Mouse (Mus musculus) gonadal fat pad, adult 2 months (tissue): ENCODE measurements around the gene Filip1. TPM values are rescaled to one million over a fixed set of nuclear protein-coding genes. Genes with fewer than 3 reads are reported as not detected.
"Not testable (repeated sequence)": the region's sequence is repeated elsewhere in the genome, so short reads cannot be mapped to it uniquely, and the experiment has no call there.

Experiments used
- DNase-seq: peaks from one replicate; pipeline ENCODE4 v3.0.0-alpha.2; 2012; ENCODE audit warnings: low read depth
- polyA plus RNA-seq: library from polyadenylated mRNA; depleted of rRNA; stranded (reverse); fragments of >200 nt; gene quantifications from 2 replicates; pipeline ENCODE4 v1.2.3, GENCODE M21; 2012; rRNA removed

Gene Filip1
- polyA plus RNA-seq = 5.3 and 5.5 TPM in 2 replicates

DNA sequence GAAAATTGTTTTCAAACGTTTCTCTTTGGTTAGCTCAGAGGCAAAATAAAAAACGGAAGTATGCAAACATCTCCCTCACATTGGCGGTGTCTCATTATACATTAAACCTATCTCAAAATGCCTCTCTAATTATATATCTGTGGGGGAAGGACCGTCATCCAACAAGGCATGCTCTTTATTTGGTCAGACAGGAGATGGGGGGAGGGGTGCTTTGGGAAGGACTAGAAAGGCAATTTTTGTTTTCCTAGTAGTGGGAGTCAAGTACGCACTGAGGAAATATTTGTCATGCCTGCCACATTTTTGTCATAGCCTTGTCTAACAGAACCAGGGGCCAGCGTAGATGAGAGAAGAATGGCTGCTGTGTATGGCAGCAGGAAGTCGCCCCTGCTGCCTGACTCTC, at the start of gene Filip1:
Filip1 (minus strand) TSS at position 101 of the 400 bp plus-strand sequence.
- DNase-seq = no peak

DNA sequence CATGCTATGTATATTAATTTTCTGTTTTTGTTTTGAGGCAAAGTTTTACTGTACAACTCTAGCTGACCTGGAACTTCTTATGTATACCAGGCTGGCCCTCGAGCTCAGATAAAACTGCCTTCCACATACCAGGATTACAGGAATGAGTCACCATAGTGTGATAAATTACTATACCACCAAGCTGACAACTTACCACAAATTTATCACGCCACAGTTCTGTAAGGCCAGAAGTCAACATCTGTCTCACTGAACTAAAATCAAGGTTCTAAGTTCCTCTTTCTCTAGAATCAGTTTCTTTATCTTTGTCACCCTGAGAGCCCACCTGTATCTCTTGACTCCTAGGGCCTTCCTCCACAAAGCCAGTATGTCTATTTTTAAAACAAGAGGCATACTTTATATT, 45.0 kb upstream of the Filip1 start:
- DNase-seq = no peak

DNA sequence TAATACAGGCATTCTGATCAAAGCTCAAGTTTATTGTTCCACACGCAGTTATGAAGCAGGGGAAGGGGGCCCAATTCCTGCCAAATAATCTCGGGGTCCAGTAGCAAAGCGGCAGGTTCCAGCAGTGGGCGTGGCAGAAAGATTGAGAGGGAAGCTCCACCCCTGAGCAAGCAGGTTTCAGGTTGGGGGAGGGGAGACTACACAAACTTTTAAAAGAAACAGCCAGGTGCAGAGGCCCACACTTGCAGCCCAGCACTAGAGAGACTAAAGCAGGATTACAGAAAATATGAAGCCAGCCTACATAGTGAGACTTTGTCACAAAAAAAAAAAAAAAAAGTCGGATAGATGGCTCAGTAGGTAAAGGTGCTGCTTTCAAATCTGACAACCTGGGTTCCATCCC, 40.3 kb upstream of the Filip1 start:
- no peak for DNase-seq

DNA sequence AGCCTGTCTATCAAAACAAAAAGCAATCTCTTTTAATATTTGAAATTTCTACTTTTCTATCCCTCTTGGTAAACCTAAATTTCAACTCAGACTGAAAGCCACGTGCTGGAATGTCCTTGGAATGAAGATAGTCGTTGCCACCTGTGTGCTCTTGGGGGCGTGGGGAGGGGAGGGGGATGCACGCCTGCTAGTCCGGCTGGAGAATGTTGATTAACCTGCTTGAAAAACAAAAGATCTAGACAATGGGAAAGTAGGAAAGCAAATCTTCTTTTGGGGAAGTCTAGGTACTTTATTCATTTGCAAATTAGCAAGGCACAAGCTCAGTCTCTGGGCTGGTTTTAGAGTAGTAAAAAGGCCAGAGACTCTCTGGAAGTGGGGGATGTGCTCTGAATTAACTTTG, 36.6 kb upstream of the Filip1 start:
- not testable (repeated sequence) for DNase-seq

DNA sequence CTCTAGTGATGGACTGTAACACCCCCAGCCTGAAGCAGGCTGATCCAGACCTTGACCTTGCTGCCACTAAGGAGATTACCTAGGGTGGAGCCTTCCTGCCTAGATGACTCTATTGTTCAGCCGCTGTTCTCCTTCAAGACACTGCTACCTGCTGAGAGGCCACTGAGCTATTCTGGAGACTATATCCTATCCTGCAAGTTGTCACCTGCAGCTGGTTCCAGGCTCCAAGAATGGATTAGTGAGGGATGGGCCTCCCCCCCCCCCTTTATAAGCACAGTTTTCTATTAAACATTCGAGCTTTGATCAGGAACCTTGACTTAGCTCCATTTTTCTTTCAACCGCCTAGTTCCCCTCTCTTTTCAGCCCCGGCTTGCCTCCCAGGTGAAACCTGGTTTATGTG, 31.6 kb upstream of the Filip1 start:
- DNase-seq = not testable (repeated sequence)

DNA sequence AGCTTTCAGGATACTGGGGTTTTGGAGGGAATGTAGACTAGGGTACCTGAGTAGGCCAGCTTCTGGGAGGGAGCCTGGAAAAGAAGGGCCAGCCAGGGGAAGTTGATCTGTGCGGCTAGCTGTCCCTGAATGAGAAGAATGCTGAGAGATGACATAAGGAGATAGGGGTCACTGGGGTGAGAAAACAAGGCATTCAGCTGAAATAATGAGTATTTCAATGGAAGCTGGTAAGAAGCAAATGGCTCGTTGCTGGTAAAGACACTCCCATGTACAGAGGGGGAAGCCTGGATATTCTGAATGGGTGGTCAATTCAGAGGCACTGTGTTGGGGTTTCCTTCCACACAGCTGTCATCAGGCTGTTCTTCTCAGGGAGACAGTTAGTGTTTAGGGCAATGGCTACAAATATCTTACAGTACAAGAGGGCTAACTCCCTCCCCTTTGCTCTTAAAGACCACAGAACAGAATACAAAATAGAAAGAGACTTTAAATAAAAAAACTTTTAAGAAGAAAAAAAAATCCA, 26.7 kb upstream of the Filip1 start:
- no peak for DNase-seq

DNA sequence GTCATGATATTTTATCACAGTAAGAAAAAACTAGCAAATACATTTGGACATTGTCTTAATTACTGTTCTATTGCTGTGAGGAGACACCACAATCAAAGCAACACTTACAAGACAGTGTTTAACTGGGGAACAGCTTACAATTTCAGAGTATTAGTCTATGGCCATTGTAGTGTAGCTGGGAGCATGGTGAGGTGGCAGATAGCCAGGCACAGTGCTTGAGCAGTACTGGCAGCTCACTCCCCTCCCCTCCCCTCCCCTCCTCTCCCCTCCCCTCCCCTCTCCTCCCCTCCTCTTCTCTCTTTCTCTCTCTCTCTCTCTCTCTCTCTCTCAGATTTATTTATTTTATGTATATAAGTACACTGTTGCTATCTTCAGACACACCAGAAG, 25.3 kb upstream of the Filip1 start:
- DNase-seq = no peak

DNA sequence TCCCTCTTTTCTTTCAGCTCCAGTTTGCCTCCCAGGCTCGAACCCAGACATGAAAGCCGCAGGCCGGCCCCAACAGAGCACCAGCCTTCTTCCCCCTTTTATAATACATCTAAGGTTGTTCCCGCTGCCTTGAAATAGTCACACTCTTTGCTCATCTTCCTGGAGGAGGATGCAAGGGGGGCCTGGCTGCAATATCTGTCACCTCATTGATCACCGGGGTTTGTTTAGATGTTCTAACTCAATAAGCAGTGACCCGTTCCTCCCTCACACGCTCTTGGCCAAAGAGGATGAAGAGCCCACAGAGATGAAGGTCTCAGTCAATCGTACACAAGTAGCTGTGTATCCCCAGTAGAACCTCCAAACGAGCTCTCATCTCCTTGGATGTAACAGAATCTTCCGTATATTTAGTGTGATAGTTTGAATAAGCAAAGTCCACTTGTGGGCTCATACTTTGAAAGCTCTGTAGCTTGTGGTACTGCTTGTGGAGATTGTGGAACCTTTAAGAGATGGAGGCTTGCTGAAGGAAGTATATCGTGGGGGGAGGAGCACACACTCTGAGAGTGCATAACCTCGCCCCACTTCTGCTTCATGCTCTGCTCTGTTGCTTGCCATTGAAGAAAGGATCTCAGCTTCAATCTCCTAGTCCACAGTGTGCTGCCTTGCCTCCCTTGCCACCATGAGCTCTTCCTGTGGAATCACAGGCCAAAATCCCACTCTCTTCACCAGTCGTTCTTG, 24.8 kb upstream of the Filip1 start:
- no peak for DNase-seq

DNA sequence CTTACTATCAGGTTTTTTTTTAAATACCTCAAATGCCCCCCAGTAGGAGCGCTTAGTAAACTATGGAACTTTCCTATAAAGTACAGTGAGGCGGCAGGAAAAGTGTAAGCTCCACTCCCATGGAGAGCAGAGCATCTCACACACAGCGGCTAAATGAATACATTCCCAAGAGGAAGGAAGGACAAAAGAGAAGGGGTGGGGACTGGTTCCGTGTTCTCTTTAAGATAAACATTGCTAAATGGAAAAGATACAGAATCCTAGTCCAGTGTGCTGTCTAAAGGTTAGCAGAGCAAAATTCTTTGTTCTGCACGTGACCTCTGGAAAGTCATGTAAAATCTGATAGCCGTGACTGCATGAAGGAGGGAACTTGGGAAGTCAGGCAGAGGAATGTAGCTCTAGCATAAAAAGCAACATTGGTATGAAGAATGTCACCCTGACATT, 13.9 kb upstream of the Filip1 start:
- no peak for DNase-seq

DNA sequence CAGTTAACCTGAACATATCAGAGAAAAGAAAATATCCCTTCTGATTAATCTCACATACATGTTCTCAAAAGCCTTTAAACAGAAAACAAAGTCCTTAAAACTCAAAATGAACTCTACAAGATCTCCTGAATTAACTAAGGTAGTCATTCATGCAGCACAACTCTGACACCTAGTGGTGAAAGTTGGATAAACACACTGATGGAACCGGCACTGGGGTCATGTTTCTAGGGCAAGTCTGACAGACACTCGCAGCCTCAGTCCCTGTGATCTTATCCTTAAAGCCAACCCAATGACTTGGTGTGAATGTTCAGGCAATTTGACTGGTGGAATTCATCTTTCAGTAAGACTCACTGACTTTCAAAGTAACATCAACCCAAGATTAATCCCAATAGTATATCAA, 13.4 kb upstream of the Filip1 start:
- no peak for DNase-seq

DNA sequence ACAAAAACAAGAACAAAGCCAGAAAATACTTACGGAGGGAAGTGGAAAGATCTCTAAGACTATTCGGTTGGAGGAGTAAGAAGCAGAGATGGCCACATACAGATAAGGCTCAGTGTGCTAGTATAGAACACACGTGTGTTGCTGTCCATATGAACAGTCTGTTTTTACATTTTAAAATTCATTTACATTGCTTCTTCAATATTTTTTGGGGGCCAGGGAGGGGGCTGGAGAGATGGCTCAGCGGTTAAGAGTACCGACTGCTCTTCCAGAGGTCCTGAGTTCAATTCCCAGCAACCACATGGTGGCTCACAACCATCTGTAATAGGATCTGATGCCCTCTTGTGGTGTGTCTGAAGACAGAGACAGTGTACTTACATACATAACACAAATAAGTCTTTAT, 12.7 kb upstream of the Filip1 start:
- DNase-seq = not testable (repeated sequence)

DNA sequence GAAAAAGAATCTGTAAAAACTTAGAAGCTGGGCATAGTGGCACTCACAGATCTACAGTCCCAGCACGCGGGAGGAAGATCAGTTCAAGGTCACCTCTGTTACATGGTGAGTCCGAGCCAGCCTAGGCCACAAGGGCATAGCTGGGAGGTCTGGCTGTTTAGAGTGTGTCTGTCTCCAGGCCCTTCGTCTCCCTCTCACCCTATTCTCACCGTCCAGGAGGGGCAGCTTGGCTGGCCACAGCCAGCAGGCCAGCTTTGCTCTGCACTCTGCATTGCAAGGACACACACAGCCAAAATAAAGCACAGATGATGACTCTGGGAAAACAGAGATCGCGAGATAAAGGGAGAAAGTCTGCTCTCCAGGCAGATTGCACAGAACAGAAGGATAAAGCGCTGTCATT, 10.2 kb upstream of the Filip1 start:
- DNase-seq = no peak

DNA sequence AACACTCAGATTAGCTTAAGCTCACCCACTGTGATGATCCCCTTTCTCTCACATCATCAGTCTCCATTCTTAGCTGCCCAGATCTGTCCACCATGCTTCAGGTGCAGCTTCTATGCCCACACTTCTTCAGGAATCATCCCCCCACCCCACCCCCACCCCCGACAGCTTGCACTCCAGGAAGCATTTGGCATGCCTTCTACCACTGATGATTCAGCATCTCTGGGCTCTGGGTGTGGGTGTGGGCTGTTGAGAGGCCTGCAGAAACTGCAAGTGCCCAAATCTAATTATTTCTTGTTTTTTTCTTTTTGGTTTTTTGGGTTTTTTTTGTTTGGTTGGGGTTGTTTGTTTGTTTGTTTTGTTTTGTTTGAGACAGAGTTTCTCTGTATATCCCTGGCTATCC, 9.0 kb upstream of the Filip1 start:
- DNase-seq = no peak

DNA sequence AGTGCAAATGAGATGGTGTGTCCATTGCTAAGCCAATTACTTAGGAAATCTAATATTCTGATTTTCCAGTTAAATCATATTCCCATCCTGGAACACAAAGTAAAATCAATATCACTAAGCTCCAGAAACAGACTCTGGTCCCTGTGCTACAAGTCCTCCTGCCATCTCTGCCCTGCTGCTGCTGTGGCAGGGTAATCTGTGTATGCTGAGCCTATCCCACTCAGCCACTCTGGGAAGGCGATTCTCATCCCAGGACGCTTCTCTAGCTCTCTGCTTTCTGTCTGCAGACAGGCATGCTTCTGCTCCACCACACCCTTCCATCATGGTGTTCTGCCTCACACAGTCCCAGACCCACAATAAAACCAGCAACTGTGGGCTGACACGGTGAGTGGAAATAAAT, 7.8 kb upstream of the Filip1 start:
- no peak for DNase-seq

DNA sequence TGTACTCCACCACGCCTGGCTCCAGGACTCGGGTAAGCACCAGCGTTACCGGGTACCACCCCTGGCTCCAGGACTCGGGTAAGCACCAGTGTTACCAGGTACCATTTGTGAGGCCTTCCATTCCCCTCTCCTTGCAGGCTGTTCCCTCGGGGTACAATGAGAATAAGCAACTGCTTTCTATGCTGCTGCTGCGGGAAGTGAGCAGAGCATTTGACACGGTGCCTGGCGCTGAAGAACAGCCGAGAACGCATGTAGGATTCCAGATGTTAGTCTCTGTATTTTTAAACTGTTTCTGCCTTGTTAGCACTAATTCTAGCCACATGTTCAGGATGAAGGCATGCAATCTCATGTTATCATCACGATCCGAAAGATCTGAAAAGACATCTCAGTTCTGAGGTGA, 635 bp downstream of the Filip1 start:
- DNase-seq = no peak

DNA sequence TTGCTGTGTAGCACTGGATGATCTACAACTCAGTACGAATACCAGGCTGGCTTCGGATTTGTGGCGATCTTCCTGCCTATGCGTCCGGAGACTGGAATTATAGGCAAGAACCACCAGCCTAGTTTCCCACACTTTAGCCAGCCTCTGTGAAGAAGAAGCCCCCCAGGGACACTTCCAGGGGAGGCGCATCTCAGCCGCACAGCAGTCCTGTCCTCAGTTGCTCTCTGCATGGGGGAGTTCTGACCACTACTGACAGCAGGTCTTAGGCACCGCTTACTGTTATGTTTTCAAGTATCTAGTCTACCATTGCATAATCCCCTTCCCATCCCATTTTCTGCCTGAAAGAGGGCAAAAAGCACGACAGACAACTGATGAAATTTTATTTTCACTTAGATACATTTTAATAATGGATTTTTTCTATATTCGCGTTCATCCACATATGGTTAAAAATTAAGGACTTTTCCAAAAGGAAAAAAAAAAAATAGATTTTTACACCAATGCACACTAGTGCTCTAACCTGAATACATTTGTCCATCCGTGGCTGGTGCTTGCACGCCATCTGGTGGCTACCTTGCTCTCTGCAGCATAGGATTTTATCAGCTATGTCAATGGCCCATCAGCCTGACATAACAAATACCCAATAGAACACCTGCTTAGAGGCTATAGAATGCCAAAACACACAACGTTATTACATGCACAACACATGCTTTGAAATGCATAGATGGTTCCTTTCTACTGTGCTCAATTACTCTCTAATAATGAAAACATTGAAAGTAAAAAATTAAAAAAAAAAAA, 10.1 kb downstream of the Filip1 start:
- no peak for DNase-seq

DNA sequence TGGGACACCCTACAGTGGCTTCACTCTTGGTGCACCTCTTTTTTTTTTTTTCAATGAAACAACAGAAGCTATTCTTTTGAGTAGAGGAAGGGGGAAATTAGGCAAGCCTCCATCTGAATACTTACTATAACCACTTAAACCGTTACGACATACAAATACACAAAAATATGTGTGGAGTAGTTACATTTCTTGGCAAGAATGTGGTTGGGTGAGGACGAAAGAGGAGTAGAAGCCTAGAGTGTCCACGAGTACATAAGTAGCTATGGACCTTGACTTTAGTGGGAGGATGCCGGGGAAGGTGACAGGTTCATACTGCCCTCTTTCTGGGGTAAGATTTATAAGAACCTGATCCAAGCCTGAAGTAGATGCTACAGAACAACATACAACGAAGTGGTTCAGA, 15.4 kb downstream of the Filip1 start:
- DNase-seq = no peak

DNA sequence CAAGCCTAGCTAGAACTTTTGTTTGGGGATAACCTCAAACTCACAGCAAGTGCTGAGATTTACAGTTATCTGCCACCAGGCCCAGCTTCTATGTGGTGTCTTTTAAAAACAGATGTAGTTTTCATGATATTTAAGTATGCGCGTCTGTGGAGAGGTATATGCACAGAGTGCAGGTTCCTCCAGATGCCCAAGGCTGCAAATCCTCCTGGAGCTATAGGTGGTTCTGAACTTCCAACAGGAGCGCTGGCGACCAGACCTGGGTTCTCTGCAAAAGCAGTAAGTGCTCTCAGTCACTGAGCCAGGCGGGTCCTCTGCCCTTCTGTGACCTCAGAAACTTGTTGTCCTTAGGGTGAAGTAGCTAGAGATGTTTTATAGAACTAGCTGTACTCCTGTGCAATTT, 18.4 kb downstream of the Filip1 start:
- no peak for DNase-seq

DNA sequence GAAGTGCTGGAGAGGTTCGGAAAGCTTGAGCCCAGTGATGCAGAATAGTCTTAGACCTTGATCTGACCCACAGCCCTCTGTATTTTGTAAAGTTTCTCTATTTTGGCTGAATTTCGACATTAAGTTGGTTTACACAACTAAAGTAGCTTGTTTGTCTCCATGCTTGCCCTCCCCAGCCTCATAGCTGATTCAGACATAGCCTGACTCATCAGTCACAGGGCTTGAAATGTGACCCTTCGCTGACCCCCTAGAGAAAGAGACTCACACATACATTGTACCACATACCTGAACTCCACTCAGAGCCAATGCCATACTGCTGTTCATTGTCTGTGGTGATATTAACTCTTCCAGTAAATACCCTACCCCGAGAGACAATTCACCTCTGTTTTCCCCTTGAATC, 19.6 kb downstream of the Filip1 start:
- no peak for DNase-seq

DNA sequence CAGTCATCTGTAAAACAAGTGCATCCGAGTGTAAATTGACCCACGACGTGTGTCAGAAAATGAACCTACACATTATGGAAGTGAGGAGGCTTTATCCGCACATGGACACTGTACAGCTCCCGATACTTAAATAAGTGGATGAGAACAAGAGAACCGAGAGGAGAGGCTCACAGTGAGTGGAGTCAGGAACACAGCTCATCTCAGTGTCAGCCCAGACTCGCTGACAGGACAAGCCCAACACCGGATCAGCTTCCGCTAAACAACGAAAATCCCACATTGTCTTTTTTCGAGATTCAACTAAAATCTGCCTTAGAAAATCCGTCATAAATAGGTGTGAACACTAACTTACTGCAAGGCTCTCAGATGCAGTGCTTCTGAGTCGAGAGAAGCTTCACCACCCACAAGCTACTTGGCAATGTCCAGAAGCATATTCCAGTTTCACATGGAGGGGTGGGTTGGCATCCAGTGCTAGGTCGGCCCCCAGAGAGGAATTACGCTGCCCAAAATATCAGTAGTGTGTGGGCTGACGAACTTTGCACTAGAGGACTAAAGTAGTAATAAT, 22.1 kb downstream of the Filip1 start:
- DNase-seq = no peak

DNA sequence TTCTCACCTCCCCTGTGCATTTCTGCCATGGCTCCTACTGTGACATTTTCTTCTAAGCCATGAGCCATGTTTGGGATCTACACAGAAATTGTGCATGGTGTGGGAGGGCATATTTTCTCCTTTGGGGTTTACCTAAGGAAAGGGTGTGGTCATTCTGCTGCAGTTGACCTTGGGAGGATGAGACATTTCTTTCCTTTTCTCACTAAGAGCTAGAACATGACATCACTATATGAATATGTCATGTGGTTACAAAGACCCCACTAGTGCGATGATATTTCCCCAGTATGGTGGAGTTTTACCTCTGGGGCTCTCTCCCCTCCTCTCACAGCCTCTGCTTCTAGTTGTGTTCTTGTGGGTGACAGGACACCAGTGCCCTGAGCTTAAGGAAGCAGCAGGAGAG, 22.9 kb downstream of the Filip1 start:
- no peak for DNase-seq

DNA sequence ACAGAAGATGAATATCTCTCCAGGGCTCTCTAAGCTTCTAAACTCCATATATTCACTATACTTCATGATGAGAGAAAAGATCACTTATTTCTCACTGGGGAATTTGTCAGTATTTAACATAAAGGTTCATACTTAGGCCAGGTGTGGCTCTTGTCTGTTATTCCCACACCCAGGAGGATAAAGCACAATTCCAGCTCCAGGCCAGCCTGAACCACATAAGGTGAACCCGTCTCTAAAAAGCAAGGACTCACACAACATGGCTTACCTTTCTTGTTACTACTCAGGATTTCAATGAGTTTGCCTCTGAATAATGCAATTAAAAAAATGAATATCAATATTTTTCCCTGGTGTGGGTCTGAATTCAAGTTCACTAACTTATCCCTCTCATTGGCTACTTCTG, 23.6 kb downstream of the Filip1 start:
- no peak for DNase-seq

DNA sequence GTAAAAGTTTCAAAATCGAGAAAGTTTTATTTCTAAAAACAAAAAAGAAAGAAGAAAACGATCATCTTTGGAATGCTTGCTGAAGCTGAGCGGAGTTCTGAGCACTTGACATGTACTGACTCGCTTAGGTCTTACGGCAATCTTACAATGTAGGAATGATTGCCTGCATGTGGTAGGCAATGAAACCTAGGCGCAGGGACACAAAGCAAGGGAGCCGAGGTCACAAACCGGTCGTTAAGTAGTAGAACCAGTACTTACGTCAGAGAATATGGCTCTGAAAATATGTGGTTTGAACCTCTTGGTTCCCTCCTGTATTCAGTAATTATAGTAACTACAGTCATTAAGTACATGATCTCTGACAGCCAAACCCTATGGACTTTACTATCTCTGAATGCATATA, 29.4 kb downstream of the Filip1 start:
- peak; percentile 61 for DNase-seq
